Mouse (Mus musculus) heart, embryonic 15.5 days (tissue): ENCODE measurements around the gene Gpr37l1. TPM values are rescaled to one million over a fixed set of nuclear protein-coding genes. Genes with fewer than 3 reads are reported as not detected.
A peak's percentile ranks its signal among the peaks of the same experiment; 100 is the strongest.
"Not testable (repeated sequence)": the region's sequence is repeated elsewhere in the genome, so short reads cannot be mapped to it uniquely, and the experiment has no call there.

Experiments
- ATAC-seq: fragments of 200-750 bp; cut with Nextera tagmentation; replicated peaks from 2 replicates; pipeline ENCODE4 v1.8.0; 2017; ENCODE audit warnings: low read depth, moderate TSS enrichment; ENCODE audit not compliant: insufficient number of reproducible peaks, insufficient read depth, low FRiP score
- H3K27ac ChIP-seq: fragments of 300-500 bp; sonication (generic); 2 replicates; pipeline ENCODE4 v1.5.1; 2015; ENCODE audit warnings: mild to moderate bottlenecking, inconsistent platforms
- H3K27me3 ChIP-seq: fragments of 300-500 bp; sonication (generic); 2 replicates; pipeline ENCODE4 v1.6.1; 2015; ENCODE audit warnings: inconsistent platforms
- H3K36me3 ChIP-seq: fragments of 300-500 bp; sonication (generic); 2 replicates; pipeline ENCODE4 v1.6.1; 2015; ENCODE audit warnings: mild to moderate bottlenecking, inconsistent platforms
- H3K4me1 ChIP-seq: fragments of 300-500 bp; sonication (generic); replicated peaks from 2 replicates; pipeline ENCODE4 v1.6.1; 2015; ENCODE audit warnings: inconsistent platforms
- H3K4me2 ChIP-seq: fragments of 300-500 bp; sonication (generic); 2 replicates; pipeline ENCODE4 v1.6.1; 2015; ENCODE audit warnings: inconsistent platforms, mild to moderate bottlenecking, moderate library complexity
- H3K4me3 ChIP-seq: fragments of 300-500 bp; sonication (generic); 2 replicates; pipeline ENCODE4 v1.5.1; 2015; ENCODE audit warnings: mild to moderate bottlenecking, inconsistent platforms
- H3K9ac ChIP-seq: fragments of 300-500 bp; sonication (generic); 2 replicates; pipeline ENCODE4 v1.6.1; 2015; ENCODE audit warnings: mild to moderate bottlenecking, inconsistent platforms
- H3K9me3 ChIP-seq: fragments of 300-500 bp; sonication (generic); replicated peaks from 2 replicates; pipeline ENCODE4 v1.6.1; 2016; ENCODE audit warnings: inconsistent platforms
- WGBS: fragments of 180-500 bp; shearing (Covaris S2); methylation state at CpG from one replicate; pipeline ENCODE4 v1.1.7; 2015; ENCODE audit warnings: mixed read lengths; 5-methylcytosine and 5-hydroxymethylcytosine counted together
- polyA plus RNA-seq: library from polyadenylated mRNA; unstranded; fragments of >200 nt; fragmentation: Nextera tagmentation; extraction: Ambion mirVana; gene quantifications from 2 replicates; pipeline ENCODE4 v1.2.1, GENCODE M21; 2015

Gene Gpr37l1
- polyA plus RNA-seq, 1 experiment from 2014 or later, result not detected

- Histone ChIP-seq H3K27ac (peak overlapping the region; percentile 57), H3K4me3 (no peak overlapping the region), H3K27me3 (peaks cover 53% of the 10 kb centered on the region), H3K36me3 (no peaks in the 10 kb centered on the region), H3K9me3 (no peaks in the 10 kb centered on the region), H3K9ac (no peak overlapping the region), H3K4me1 (peaks cover 34% of the 10 kb centered on the region), H3K4me2 (peak overlapping the region; percentile 35; the same call in 1 of the 2 replicates)
- ATAC-seq, result no peak
- WGBS, result 35% methylated on average over 8 of the region's 8 CpGs
These were observed 35.9 kb downstream of the Gpr37l1 start for GRCm38 (mm10) chr1:135131560-135131959.

GRCm38 (mm10) chr1:135131034-135131433, 36.4 kb downstream of the Gpr37l1 start:
- Histone ChIP-seq H3K27ac (peak overlapping the region; percentile 51), H3K27me3 (peaks cover 53% of the 10 kb centered on the region)
- ATAC-seq, result no peak; the same call in 1 of the 2 replicates

GRCm38 (mm10) chr1:135130376-135131018, 37.0 kb downstream of the Gpr37l1 start:
- Histone ChIP-seq H3K27ac (peak overlapping the region; percentile 51; the same call in 1 of the 2 replicates), H3K4me3 (no peak overlapping the region), H3K36me3 (no peaks in the 10 kb centered on the region), H3K4me2 (peak overlapping the region; percentile 35; the same call in 1 of the 2 replicates), H3K9me3 (no peaks in the 10 kb centered on the region), H3K27me3 (peaks cover 55% of the 10 kb centered on the region), H3K4me1 (peaks cover 44% of the 10 kb centered on the region), H3K9ac (no peak overlapping the region)
- no peak for ATAC-seq
- WGBS, result 67% methylated on average over 2 of the region's 2 CpGs

More at GRCm38 (mm10) chr1:135131034-135131433, 36.4 kb downstream of the Gpr37l1 start:
- Histone ChIP-seq H3K36me3 (no peaks in the 10 kb centered on the region), H3K4me1 (peaks cover 40% of the 10 kb centered on the region), H3K9me3 (no peaks in the 10 kb centered on the region), H3K4me2 (peak overlapping the region; percentile 35; the same call in 1 of the 2 replicates), H3K9ac (no peak overlapping the region), H3K4me3 (no peak overlapping the region)
- 25% methylated on average over 6 of the region's 6 CpGs for WGBS

DNA sequence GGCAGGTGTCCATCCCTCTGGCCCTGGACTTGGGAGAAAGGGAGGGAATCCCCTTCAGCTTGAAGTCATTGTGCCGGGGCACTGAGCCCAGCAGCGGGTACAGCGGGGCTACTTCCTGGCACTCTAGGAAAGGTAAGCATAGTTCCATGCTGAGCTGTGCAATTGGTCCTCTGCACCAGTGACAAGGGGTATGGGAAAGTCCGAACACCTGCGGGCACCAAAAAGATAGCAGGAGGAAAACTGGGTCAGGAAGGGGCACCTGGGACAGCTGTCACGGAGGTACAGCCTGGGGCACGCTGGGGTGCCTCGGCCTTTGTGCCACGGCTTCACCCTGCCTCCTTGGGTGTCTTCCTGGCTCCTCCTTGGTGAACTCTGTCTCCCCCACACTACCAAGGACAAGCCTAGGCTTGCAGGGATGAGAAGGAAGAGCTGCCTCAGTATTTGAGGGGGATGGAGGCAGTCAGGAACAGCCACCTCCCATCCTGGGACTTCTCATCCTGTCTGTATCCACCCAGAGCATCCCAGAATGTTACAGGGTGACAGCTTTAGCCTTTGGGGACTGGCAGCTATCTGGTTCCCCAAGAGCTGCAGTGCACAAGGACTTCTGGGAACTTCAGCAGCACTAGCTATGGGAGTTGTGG, 37.8 kb downstream of the Gpr37l1 start:
- H3K9ac ChIP-seq, result no peak overlapping the region
- no peaks in the 10 kb centered on the region for H3K9me3 ChIP-seq
- no peak overlapping the region for H3K27ac ChIP-seq
- peaks cover 58% of the 10 kb centered on the region for H3K27me3 ChIP-seq
- no peak overlapping the region for H3K4me3 ChIP-seq
- no peak for ATAC-seq
- no peaks in the 10 kb centered on the region for H3K36me3 ChIP-seq
- 65% methylated on average over 9 of the region's 9 CpGs for WGBS
- no peak overlapping the region for H3K4me2 ChIP-seq
- peaks cover 44% of the 10 kb centered on the region for H3K4me1 ChIP-seq

DNA sequence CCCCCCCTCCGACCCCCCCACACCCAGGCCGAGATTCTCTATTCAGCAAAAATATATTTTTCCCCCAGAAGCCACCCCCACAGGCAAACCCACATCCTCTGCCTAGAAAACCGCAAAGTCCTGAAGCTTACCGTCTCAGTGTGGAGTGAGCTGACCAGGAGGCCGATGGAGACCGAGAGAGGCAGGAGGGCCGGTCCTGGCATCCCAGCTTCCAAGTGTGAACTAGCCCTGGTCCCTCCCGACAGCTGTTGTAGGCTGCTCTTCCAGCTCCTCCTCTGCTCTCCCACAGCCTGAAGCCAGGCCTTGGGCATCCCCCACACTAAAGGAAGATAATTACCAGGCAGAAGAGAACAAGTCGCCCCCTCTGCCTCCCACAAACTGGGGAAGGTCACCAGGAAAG, 38.5 kb downstream of the Gpr37l1 start:
- Histone ChIP-seq H3K27ac (no peak overlapping the region), H3K27me3 (peaks cover 53% of the 10 kb centered on the region)

GRCm38 (mm10) chr1:135128011-135128441, 39.5 kb downstream of the Gpr37l1 start:
- Histone ChIP-seq H3K9ac (no peak overlapping the region), H3K4me2 (no peak overlapping the region), H3K9me3 (no peaks in the 10 kb centered on the region), H3K36me3 (no peaks in the 10 kb centered on the region), H3K4me1 (peaks cover 44% of the 10 kb centered on the region), H3K4me3 (no peak overlapping the region), H3K27ac (no peak overlapping the region), H3K27me3 (peaks cover 51% of the 10 kb centered on the region)
- 50% methylated on average over 6 of the region's 6 CpGs for WGBS
- ATAC-seq, result no peak

More for the DNA sequence above, 38.5 kb downstream of the Gpr37l1 start:
- Histone ChIP-seq H3K9me3 (no peaks in the 10 kb centered on the region), H3K4me1 (peaks cover 44% of the 10 kb centered on the region), H3K9ac (no peak overlapping the region), H3K4me3 (no peak overlapping the region), H3K4me2 (no peak overlapping the region), H3K36me3 (no peaks in the 10 kb centered on the region)
- no peak for ATAC-seq
- 34% methylated on average over 9 of the region's 9 CpGs for WGBS

DNA sequence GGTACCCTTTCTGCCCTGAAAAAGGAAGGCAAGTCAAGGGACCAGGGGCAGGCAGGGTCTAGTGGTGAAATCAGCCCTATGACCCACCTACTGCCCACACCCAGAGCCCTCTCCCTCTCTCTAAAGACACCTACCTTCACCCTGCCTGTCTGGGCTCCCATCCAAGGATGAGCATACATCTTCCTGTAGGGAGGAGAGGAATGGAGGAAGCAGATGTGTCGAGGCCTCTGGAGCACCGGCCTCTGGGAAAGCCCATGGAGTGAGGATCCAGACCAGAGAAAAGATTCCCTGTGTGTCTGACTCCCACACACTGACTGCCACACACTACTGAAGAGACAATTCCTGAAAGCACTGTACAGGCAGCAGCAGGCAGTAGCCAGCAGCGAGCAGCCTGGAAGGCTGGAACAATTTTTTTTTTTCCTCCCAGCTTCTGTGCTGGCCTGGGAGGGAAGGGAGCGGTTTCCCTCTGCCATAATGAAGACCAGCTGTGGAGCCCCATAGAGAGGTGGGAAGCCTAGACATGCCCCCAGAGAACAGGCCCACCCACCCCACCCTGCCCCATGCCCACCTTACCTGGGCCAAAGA, 40.9 kb downstream of the Gpr37l1 start:
- Histone ChIP-seq H3K27me3 (peaks cover 50% of the 10 kb centered on the region), H3K4me3 (no peak overlapping the region), H3K36me3 (no peaks in the 10 kb centered on the region), H3K27ac (no peak overlapping the region), H3K4me1 (peaks cover 30% of the 10 kb centered on the region), H3K9ac (no peak overlapping the region), H3K9me3 (no peaks in the 10 kb centered on the region), H3K4me2 (no peak overlapping the region)
- 54% methylated on average over 4 of the region's 4 CpGs for WGBS
- ATAC-seq, result 0 out of 2 replicates have a peak, but pooled peaks have one; percentile 12

- 49% methylated on average over 8 of the region's 8 CpGs for WGBS
- 0 out of 2 replicates have a peak, but pooled peaks have one; percentile 3 for ATAC-seq
These were observed 41.5 kb downstream of the Gpr37l1 start for GRCm38 (mm10) chr1:135125990-135126389.

DNA sequence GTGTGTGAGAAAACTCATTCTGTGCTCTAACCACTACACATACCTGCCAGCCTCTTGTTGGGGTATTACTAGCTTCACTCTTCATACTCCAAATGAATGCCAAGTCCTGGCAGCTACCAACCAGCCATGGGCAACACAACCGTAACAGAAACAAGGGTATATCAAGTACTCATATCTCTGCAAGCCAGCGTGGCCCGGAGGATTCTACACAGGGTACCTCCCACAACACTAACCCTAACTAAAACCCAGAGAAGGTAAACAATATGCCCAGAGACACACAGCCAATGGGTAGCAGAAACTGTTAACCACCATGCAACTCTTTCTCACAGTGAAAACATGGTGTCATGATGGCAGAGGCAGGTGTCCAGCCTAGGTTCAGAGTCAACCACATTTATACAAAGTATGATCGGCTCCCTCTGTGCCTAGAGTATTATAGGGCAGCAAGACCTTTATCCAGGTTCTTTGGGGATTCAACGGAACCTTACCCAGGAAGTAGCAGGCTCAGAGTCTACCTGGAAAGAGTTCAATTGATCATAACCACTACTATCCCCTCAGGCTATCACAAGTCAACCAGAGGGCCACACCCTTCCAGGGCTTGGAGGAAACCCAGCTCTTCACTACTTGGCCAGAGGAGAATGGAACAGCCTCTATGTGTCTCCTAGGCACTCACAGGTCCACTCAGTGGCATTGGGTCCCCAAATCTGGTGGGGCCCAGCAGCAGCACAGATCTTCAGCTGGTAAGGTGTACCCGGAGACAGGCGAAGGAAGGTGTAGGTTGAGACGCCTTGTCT, 42.7 kb downstream of the Gpr37l1 start:
- no peak for ATAC-seq
- Histone ChIP-seq H3K9ac (no peak overlapping the region), H3K36me3 (no peaks in the 10 kb centered on the region), H3K9me3 (no peaks in the 10 kb centered on the region), H3K4me2 (no peak overlapping the region), H3K27ac (no peak overlapping the region), H3K27me3 (peaks cover 42% of the 10 kb centered on the region), H3K4me3 (no peak overlapping the region), H3K4me1 (peaks cover 19% of the 10 kb centered on the region)
- WGBS, result 91% methylated on average over 8 of the region's 8 CpGs

More at GRCm38 (mm10) chr1:135125990-135126389, 41.5 kb downstream of the Gpr37l1 start:
- Histone ChIP-seq H3K9me3 (no peaks in the 10 kb centered on the region), H3K4me1 (peaks cover 24% of the 10 kb centered on the region), H3K4me3 (no peak overlapping the region), H3K27ac (no peak overlapping the region), H3K27me3 (peaks cover 49% of the 10 kb centered on the region), H3K9ac (no peak overlapping the region), H3K4me2 (no peak overlapping the region), H3K36me3 (no peaks in the 10 kb centered on the region)

GRCm38 (mm10) chr1:135112661-135113060, 54.8 kb downstream of the Gpr37l1 start:
- Histone ChIP-seq H3K9me3 (no peaks in the 10 kb centered on the region), H3K4me2 (no peak overlapping the region), H3K4me1 (peaks cover 6% of the 10 kb centered on the region; the same call in 1 of the 2 replicates), H3K9ac (no peak overlapping the region), H3K27me3 (peaks cover 42% of the 10 kb centered on the region), H3K4me3 (no peak overlapping the region), H3K27ac (no peak overlapping the region), H3K36me3 (no peaks in the 10 kb centered on the region)
- WGBS, result 11% methylated on average over 8 of the region's 8 CpGs
- ATAC-seq, result no peak

- WGBS, result 52% methylated on average over 5 of the region's 5 CpGs
- H3K27me3 ChIP-seq, result peaks cover 53% of the 10 kb centered on the region
- not testable (repeated sequence) for ATAC-seq, H3K27ac ChIP-seq, H3K4me1 ChIP-seq, H3K9me3 ChIP-seq, H3K4me3 ChIP-seq, H3K9ac ChIP-seq, H3K4me2 ChIP-seq, H3K36me3 ChIP-seq
These were observed 56.2 kb downstream of the Gpr37l1 start for GRCm38 (mm10) chr1:135111271-135111670.
